Mouse (Mus musculus): ENCODE results near the gene Thtpa.

DNA sequence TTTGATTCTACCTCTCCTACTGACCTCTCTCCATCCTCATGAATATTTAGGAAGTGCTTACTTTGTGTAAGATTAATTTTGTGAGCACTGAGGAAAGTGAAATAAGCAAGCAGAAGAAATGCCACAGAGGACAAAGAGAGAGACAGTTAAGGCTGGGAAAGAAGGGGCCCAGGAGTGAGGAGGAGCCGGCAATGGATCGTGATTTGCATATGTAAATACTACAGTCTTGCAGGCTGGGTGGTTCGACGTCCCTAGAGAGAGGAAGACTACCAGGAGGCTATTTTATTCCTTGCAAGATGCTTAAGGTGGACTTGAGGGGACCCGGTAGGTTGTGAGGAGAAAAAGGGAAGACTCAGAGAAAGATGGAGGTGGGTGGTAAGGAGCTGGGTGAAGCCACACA, 13.5 kb upstream of the Thtpa start:
- TF ChIP-seq CTCF (IDR thresholded peaks at IDR 0.05; ENCODE audit: low read depth, low read length), result no peak
- no peak for TF ChIP-seq GATA1 (IDR thresholded peaks at IDR 0.05; ENCODE audit: borderline replicate concordance, low read length)
